Mouse (Mus musculus) cerebellum, adult 8-10 months (tissue): ENCODE measurements around the gene Arhgap15.

Source experiments
- DNase-seq: peaks from one replicate; pipeline ENCODE4 v3.0.0; 2022

Arhgap15 gene

DNA sequence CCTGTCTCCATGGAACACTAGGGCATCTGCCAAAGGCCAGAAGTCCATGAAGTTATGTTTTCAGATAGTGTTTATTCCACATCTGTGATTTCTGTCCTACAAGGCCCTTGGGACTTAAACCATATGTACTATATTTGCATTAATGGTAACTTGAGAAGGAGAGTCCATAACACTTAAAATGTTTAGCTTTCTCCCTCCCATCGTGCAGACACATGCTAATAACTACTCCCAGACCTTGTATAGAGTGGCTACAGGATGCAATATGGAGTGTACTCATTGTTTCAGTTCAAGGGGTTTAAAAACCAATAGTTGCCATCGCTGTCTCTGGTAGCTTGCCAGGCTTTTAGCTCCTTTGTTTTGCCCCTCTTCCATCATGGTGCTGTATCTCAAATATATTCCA is 295.5 kb downstream of the Arhgap15 start:
- DNase-seq: no peak

- DNase-seq: no peak
Measured at GRCm38 (mm10) chr2:44044634-44045033, 296.0 kb downstream of the Arhgap15 start.

GRCm38 (mm10) chr2:44045231-44045630 is 296.6 kb downstream of the Arhgap15 start:
- DNase-seq: no peak

- no peak for DNase-seq
Measured at GRCm38 (mm10) chr2:44060306-44060705, 311.7 kb downstream of the Arhgap15 start.

DNA sequence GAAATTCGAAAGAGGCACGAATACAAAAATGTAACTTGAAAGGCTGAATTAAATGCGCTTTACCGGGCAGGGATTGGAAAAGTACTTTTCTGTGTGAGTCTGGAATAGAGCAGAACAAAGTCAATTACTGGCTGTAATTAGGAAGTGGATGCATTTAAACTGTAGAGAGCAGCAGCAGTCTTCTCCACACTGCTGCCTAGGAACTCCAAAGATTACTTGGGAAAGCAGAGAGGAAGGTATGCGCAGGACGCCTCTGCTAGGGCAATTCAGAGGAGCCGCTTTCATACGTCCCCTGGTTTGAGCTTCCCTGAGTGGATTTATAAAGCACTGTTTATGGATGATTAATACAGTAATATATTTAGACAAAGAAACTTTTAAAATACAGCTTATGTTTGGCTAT is 312.1 kb downstream of the Arhgap15 start:
- no peak for DNase-seq

- DNase-seq: no peak
Measured at GRCm38 (mm10) chr2:44065067-44065466, 316.4 kb downstream of the Arhgap15 start.

- DNase-seq: no peak
Measured at GRCm38 (mm10) chr2:44068151-44068840, 319.7 kb downstream of the Arhgap15 start.

- DNase-seq: peak; percentile 41
Measured at GRCm38 (mm10) chr2:44068906-44069305, 320.3 kb downstream of the Arhgap15 start.

DNA sequence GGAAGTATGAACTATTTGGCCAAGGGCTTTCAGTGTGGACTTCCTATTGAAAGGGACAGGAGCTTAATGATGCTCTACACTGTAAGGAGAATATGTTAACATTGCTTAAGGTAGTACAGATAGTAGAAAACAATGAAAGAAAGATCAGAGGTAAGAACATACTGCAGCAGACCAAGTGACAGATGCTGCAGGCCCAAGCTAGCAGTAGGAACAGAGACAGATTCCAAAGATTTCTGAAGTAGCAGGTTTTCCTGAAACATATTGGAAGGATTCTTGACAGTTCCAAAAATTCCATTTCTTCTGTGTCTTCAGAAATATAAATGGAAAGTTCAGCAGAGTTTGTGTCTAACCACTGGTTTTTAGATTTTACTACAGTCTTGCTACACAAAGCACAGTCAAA is 327.9 kb downstream of the Arhgap15 start:
- no peak for DNase-seq

GRCm38 (mm10) chr2:44080530-44080929 is 331.9 kb downstream of the Arhgap15 start:
- DNase-seq: no peak

DNA sequence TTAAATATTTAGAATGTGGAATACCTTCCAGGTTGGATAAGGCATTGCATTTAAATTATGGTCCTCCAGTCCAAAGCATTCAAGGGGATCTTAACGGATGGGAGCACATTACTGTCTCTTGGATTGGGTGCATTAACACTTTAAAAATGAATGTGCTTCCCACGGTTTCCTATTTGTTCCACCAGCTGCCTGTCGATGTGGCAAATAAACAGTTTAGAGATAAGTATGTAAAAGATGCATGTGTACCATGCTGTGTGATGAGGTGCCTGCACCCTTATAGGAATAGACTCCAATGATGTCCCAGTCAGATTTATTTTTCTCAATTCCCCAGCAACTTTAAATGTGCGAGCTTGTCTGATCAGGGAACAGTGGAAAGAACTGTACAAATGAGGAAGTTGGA is 332.6 kb downstream of the Arhgap15 start:
- DNase-seq: no peak

GRCm38 (mm10) chr2:44084471-44084870 is 335.8 kb downstream of the Arhgap15 start:
- DNase-seq: no peak

- no peak for DNase-seq
Measured at GRCm38 (mm10) chr2:44086403-44087056, 337.9 kb downstream of the Arhgap15 start.

- no peak for DNase-seq
Measured at GRCm38 (mm10) chr2:44098552-44098951, 349.9 kb downstream of the Arhgap15 start.

DNA sequence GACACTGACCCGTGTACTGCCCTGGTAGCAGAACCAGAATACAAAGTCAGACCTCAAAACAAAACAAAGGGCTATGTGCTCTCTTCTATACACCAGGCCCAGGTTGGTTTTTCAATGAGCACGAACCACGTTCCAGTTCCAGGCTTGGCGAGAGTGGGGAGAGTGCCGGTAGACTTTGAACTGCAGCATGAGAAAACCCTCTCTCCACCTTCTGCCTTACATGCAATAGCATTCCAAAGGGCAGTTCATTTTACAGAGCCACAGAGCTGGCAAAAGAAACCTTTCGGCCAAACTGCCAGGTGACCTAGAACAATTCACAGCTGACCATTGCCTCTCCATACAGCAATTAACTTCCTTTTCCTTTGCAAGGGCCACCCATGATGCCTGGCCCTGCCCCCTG is 353.7 kb downstream of the Arhgap15 start:
- DNase-seq: no peak

- DNase-seq: no peak
Measured at GRCm38 (mm10) chr2:44103321-44103720, 354.7 kb downstream of the Arhgap15 start.

- DNase-seq: no peak
Measured at GRCm38 (mm10) chr2:44103742-44104141, 355.1 kb downstream of the Arhgap15 start.

- DNase-seq: no peak
Measured at GRCm38 (mm10) chr2:44104282-44105197, 355.9 kb downstream of the Arhgap15 start.

DNA sequence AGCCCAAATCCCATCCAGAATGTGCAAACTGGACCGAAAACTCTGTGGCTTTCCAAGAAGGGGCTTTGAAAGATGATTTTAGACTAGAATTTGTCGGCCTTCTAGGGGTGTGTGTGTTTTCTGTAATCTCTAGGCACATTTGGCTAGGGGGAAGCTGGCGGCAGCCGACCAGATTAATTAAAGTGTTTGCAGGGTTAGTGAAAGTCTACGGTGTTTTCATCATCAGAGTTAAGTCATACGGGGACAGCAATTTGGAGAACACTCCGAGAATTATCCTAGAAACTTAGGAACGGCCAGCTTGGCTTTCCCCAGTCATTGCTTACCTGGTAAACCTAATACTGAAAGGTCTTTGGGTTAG is 356.6 kb downstream of the Arhgap15 start:
- DNase-seq: no peak

DNA sequence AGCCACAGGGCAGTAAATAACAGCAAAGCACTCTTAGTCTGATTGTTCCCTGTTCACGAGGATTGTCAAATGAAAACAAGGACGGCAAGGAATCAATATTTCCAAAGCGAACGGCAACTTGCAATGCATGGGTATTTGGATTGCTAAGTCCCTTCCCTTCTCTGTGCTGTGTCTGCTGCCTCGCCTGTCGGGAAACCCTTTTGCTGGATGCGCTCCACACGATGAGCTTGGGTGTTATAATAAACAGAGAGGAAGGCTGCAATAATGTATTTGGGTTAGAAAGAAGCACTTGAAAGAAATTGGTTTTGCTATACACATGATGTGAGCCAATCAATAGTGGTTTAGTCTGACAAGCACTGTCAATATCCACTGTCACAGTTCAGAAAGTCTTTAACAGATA is 357.7 kb downstream of the Arhgap15 start:
- no peak for DNase-seq

- DNase-seq: no peak
Measured at GRCm38 (mm10) chr2:44111276-44111675, 362.7 kb downstream of the Arhgap15 start.

GRCm38 (mm10) chr2:44112990-44113798 is 364.6 kb downstream of the Arhgap15 start:
- no peak for DNase-seq

GRCm38 (mm10) chr2:44114296-44114695 is 365.7 kb downstream of the Arhgap15 start:
- DNase-seq: no peak
